Mouse (Mus musculus): ENCODE results near the gene Abhd12.
A peak's percentile ranks its signal among the peaks of the same experiment; 100 is the strongest.

The Abhd12 gene

DNA sequence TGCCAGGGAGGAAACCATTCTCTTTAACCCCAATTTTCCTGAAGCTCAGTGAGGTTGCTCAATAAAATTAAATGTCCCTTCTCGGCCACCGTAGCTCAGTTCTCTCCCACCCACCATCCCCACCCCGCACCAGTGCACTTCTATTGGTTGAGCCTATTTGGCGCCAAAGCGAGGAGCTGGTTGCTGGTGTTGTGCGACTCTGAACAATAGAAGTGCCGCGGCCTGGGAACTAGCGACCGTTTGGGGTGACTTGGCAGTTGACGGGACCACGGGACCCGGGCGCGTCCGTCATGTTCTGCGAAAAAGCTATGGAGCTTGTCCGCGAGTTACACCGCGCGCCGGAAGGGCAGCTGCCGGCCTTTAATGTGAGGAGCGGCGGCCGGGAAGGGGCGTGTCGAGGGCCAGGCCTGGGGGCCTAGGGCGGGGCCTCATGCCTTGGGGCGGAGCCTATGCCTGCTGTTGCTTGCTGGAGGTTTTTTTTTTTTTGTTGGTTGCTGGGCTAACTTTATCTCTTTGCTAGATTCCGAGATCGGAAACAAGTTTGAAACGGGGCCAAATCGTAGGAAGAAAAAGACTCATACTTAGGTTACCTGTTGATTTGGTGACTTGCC lies 5.0 kb upstream of the Abhd12 start:
- DNase-seq, result peak; percentile 87

DNA sequence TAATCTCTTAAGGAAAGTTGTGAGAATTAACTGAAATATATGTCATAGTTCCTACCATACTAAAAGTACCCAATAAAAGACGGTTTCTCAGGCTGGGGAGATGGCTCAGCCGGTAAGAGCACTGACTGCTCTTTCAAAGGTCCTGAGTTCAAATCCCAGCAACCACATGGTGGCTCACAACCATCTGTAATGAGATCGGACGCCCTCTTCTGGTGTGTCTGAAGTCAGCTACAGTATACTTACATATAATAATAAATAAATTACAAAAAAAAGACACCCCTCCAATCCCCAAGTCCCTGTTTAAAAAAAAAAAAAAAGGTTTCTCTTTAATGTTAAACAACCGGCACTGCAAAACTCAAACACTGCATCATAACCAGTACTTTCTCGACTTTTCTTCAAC lies 4.3 kb upstream of the Abhd12 start:
- DNase-seq, result peak; percentile 32

DNA sequence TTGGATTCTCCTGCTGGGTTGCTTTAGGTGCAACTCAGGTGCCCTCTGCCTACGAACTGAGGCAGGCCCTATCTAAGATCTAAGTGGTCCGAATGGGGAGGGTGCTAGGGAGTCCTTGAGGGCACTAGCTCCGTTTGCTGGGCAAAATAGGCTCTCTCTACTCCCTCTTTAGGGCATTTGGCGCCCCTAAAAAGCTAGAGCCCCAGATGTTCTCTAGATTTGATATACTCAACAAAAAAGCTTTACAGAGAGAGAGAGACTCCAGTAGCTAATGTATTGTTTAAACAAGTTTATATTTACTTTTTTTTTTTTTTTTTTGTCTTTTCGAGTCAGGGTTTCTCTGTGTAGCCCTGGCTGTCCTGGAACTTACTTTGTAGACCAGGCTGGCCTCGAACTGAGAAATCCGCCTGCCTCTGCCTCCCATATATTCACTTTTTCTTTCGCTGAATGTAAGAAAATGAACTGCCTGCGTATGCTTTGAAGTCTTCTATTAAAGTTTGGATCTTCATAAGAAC lies 452 bp upstream of the Abhd12 start, which contains the start of gene Gins1:
Gene Gins1 (plus strand): TSS at position 465 of the 515 bp plus-strand sequence.
- DNase-seq, result no peak

DNA sequence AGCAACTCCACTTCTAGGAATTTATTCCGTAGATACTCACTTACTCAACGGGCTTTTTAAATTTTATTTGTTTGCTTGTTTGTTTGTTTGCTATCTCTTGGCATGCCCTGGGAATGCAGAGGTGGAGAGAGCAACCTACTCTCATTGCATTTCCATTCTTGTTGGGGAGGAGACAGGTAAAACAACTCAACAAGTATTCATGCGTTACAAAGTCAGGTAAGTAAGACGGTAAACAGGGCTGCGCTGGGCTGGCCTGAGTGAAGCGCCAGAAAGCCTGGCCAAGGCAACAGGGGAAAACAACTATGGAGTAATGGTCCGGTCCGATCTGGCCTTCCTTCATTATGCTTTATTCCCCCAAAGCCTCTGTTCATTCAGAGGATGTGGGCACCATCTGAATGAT lies 2.2 kb downstream of the Abhd12 start:
- no peak for DNase-seq

DNA sequence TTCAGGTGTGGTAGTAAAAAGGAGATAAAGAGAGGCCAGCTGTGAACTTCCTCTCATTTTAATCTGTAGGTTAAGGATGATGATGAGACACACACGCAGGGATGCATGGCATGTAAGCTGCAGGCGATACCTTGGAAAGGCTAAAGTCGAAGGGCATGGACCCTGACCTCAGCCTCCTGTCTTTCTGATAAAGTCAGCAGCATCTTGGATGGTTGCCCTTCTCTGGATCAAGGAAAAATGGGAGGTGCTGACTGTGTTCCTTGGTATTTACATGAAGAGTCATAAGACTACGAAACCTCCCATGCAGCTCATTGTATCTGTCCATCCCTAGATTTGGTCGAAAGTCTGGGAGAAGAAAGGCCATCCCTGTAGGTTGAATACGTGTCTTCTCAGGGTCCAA lies 4.2 kb downstream of the Abhd12 start:
- no peak for DNase-seq

DNA sequence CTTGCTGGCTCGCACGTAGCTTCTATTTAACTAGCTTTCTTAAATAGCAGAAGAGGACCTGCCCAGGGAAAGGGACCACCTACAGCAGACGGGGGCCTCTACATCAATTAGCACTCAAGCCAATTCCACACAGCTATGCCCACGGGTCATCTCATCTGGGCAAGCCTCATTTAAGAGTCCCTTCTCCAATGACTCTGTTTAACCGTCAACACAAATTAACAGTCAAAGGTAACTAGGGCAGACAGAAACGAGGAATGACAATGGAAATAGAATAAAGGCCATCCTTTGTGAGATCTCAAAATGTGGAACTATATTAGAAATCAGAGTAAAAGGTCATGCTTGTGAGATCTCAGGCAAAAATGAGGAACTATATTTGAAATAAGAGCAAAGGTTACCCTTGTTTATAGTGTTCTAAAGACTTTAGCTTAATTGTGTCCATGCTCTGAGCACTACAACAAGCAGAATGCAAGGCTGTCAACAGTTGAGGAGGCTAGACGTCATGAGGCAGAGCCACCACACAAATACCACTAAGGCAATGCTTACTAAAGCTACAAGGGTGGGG lies 8.8 kb downstream of the Abhd12 start:
- DNase-seq, result no peak

DNA sequence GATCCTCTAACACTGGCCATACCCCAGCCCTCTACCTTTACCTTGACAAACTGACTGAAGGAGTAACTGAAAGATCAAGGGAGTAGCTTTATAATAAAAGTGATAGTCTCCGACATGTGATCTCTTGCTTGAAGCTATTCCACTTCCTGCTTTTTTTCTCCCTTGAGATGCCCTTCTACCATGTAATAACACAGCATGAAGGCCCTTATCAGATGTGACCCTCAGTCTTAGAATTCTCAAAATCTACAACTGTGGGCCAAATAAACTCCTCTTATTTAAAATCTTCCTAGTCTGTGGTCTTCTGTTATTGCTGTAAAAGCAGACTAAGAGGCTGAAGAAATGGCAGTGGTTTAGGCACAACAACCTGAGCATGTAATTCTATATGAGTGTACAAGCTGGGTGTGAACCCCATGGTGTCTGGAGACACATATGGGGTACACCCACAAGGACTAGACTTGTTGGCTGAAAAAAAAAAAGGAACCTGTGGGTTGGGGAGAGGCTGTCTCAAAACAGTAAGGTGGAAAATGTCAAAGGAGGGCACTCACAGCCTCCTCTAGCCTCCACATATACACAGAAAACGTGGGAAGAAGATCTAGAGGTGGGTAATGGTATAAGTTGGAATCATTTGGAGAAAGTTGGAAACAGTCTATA lies 9.8 kb downstream of the Abhd12 start:
- no peak for DNase-seq

DNA sequence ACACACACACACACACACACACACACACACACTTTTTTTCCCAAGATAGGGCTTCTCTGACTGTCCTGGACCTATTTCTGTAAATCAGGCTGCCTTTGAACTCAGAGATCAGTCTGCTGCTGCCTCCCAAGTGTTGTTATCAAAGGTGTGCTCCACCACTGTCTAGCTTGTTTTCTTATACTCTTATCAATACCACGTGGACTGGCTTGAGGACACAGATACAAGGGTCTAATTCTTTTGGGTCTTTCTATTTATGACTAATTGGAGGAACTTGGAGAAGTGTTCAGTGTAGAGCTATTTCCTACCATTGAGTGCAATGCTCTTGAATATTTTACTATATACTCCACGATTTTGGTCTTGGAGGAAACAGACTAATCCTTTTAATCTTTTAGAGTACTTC lies 17.2 kb downstream of the Abhd12 start:
- no peak for DNase-seq

DNA sequence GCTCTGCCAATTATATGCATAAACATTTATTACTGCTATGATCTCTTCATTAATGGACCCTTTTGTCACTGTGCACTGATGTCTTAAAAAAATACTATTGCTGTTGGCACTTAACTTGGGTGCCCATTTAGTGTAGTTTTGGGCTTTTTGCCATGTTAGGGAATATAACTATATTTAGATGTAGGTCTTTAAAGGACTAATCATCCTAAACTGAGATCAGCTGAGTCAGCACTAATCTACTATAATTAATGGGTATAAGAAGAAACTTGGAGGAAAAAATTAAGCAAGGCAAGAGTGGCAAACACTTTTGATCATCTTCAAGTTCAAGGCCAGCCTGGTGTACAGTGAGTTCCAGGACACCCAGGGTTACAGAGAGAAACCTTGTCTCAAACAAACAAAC lies 18.2 kb downstream of the Abhd12 start:
- no peak for DNase-seq

DNA sequence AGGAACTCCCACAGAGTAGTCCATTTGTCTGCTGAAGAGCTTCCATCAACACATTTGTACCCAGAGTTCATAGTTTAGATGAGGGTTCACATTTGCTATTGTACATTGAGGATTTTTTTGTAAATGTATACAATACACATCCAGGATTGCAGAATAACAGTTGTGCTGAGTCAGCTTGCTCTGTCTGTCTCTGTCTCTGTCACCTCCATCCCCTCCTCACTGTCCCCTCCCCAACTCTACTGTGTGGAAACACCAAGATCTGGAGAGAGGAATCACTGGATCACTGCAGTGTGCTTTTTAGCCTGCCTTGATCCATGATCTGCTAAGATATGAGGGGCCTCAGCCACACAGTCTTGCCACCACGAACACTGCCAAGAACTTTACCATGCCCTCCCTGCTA lies 18.7 kb downstream of the Abhd12 start:
- no peak for DNase-seq

DNA sequence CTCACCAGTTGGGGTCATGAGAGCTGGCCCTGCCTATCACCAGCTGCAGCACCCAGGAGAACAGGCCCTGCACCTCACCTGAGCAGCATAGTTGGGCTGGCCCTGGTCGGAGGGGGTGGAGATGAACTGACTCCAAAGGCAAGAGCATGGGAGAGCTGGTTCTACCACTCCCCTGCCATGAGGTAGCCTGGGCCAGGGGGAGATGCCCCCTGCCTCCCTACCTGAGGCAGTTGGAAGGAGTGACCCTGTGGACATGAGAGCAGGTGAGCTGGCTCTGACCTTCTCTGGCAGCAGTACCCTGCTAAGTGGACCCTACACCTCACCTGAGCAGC lies 19.8 kb downstream of the Abhd12 start:
- no peak for DNase-seq

DNA sequence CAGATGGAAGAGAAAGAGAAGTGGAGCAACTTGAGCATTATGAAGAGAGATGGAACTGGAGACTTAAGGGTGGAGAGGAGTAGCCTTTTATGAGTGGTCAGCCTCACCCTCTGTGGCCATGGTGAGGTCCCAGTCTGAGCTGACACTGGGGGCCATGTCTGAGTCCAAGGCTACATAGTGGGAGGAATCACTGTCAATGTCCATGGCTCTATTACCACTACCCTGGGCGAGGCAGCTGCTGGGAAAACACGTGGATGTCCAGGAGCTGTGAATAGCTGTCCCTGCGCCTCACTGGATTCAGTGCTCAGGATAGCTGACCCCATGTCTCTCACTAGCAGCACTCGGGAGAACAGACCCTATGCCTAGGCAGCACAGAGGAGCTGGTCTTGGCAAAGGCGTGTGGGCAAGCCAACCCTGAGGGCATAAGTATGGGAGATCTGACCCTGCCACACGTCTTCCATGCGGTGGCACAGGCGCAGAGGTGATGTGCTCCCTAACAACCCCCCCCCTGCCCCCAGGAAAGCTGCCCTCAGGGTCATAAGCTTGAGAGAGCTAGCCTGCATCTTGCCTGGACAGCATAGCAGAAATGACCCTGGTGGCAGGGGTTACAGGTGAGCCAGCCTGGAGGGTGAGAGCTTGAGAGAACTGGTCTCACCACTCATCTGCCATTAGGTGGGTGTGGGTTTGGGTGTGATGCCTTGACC lies 20.3 kb downstream of the Abhd12 start:
- DNase-seq, result no peak

DNA sequence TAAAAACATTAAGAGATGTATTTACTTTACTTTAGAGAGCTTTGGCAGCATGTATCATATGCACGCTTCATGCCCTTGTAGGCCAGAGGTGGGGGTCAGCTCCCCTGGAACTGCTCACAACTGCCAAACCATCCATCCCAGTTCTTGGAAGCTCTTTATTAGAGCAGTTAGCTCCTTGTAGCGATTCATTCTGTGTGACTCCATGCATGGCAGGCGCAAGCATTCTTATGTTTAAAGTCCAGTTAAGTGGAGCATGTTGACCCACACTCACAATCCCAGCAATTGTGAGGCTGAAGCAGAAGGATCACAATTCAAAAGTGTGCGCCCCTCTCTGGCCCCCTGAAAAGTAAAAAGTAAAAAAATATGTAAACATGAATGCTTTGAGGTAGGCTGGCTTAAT lies 27.0 kb downstream of the Abhd12 start:
- DNase-seq, result no peak

DNA sequence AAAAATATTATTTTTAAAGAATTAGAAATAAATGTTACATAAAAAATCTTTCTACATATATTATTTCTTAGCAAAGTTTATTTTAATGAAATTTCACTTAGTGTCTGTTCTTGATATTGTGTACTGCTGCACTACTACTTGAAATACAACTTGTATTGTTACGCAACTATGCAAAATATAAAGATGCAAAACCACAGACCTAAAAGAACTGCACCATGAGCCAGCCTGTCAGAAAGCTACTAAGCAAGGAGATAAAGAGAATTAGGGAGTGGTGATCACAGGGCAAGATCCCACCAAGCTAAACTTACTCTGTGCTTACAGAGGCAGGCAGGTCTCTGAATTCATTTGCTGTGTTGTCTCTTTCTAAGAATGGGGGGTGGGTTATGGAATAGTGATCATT lies 29.3 kb downstream of the Abhd12 start:
- DNase-seq, result no peak

DNA sequence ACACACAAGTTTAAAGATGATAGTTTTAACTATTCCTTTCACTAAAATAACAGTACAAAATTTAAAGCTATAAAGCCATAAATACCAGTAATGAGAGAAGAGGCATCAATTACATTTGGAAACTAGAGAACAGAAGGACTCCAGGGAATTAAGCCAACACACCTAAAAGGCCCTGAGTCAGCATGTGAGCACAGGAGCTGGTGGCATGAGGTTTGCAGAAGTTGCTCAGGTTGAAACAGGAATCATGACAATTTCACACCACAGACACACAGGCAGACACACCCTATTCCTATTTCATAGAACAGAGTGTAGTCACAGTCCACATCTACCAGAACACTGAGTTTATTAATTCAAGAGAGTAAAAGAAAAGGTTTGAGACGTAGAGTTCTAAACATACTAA lies 30.0 kb downstream of the Abhd12 start:
- DNase-seq, result peak; percentile 44

DNA sequence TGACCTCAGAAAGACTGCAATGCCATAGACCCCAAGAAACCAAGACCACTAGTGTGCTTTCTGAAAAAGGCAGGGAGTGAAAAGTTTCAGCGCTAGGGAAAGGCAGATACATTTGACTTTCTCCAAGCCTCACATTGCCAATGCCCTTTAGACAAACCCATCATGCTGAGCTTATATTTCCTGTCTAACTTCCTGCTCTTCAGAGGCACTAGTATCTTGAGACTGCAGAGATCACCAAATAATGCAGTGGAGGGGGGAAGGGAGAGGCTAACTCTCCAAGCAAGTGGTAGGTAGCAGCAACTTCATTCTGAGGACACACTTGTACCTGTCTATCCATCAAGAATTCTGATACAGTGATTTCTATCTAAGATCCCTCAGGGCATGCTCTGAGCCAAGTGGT lies 35.1 kb downstream of the Abhd12 start:
- no peak for DNase-seq

DNA sequence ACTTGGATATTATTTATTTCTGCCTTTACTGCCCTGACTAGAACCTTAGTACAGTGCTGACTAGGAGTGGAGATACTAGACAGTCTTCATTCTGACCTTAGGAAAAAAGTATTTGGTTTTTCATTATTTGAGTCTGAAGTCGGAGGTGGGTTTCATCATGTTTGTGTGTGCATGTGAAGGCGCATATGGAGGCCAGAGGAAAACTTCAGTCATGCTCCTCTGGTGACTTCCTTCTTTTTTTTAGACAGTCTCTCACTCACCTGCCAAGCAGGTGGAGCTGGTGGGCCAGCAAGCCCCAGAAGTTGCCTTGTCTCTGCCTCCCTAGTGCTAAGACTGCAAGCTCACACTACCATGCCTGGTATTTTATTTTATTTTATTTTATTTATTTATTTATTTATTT lies 37.5 kb downstream of the Abhd12 start:
- DNase-seq, result no peak

DNA sequence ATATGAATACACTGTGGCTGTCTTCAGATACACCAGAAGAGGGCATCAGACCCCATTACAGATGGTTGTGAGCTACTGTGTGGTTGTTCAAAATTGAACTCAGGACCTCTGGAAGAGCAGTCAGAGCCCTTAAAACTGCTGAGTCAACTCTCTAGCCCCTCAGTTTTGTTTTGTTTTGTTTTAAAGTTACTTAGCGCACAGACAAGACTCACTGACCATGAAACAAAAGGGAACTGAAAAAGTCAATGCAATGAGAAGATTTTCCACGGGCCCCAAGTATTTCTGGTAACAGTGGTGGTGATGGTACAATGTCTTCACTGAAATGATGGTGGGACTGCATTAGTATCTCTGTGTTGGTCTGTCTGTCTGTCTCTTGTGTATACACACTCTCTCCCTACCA lies 43.4 kb downstream of the Abhd12 start:
- DNase-seq, result no peak

DNA sequence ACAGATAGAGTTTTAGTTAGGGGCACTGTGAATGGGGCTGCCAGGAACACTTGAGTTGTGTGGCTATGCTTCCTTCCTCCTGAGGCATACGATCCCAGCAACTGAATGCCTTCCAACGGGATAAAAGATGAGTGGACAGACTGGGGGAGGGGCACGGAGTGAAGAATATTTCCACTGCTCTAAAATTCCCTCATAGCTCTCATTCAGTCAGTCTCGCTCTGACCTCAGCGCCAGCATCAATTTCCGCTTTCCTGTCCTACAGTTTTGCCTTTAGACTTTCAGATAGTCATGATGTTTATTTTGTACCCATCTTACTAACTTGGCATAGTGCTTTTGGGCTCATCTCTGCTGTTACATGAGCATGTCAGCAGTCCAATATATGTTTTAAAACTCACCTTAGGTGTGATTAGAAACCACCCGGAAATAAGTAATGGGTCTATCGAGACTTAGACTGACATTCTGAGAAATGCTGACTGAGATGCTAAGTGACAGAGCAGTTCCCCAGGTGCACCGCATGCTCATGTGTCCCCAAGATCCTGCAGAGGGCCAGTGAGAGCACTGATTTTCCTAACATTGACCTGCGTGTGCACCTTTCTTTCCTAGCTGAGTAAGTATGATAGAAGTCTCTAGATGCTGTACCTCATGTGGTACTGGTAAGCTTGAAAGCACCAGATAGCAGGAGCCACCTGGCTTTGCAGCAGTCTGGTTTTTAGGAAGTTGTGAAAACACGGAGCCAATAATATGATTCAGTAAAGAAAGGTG lies 44.7 kb downstream of the Abhd12 start:
- DNase-seq, result no peak

DNA sequence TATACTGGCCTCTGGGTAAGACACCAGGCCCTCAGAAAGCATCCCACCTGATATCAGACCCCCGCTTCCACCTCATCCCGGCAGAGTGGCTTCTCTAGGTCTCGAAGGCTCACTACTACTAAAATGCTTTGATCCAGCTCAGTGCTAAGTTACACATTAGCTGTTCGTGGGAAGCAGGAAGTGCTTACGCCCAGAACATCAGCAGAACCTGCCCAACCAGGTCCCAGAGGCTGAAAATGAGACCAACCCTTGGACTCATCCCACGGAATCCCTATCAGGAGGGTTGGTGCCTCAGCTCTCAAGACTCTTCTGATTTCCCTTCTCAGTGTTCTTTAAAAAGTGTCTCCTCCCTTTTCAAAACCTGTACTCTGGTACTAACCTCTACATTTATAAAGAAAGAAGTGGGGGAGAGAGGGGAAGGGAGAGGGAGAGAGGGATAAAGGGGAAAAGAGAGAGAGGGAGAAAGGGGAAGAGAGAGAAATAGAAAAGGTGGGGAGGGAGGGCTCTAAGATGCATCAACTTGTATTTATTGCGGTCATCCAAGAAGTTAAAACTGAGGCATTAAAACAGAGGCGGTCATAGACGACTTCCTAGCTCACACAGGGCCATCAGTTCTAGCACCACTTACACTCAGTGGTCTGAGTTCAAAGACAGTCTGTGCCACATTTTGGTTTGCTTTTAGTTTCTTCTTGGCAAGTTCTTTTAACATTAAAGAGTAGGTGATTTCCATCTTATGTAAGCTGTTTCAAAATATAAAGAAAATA lies 45.6 kb downstream of the Abhd12 start:
- DNase-seq, result no peak

DNA sequence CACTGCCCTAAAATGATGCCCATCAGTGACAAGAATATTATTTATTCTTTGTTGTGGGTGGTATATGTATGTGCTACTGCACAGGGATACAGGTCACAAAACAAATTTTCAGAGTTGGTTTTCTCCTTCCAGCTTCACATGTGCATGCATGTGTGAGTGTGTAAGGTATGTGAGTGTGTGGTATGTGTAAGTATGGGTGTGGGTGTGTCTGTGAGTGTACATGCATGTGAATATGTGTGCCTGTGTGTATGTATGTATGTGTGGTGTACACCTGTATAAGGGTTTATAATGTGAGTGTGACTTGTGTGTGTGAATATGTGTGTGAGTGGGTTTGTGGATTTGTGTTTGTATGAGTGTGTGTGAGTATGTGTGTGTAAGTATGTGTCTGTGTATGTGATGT lies 49.4 kb downstream of the Abhd12 start:
- no peak for DNase-seq

DNA sequence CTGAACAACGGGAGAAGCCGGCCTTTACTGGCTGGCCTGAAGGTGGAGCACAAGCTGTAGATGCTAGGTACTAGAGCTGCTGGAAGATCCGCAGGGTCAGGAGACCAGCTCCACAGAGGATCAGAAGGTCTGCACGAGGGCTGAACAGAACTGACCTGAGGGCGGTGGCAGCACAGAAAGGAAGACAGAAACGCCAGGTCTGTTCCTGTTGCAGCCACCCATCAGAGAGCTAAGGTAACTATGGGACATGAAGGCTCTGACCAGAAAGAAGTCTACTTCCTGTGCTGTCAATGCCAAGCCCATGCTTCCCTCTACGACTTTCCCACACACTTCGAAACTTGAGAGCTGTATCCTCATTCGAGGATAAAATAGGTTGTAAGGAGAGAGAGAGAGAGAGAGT lies 53.3 kb downstream of the Abhd12 start:
- DNase-seq, result no peak

All from cerebellum, adult 9-10 months (tissue).